Mouse (Mus musculus) liver (tissue): ENCODE data around the gene Car10.

ENCODE experiments used
- DNase-seq: peaks from one replicate; pipeline ENCODE4 v3.0.0-alpha.2; 2020; ENCODE audit warnings: mixed read lengths

The Car10 gene

GRCm38 (mm10) chr11:93594033-93594432 lies 496.2 kb downstream of the Car10 start:
- DNase-seq, result no peak

GRCm38 (mm10) chr11:93598175-93598574 lies 500.3 kb downstream of the Car10 start:
- DNase-seq, result no peak

GRCm38 (mm10) chr11:93599755-93600154 lies 501.9 kb downstream of the Car10 start:
- no peak for DNase-seq

- no peak for DNase-seq
Observed at GRCm38 (mm10) chr11:93603575-93603974, 505.7 kb downstream of the Car10 start.

GRCm38 (mm10) chr11:93607111-93607510 lies 509.3 kb downstream of the Car10 start:
- no peak for DNase-seq

- DNase-seq, result no peak
Observed at GRCm38 (mm10) chr11:93608716-93609115, 510.9 kb downstream of the Car10 start.

- DNase-seq, result no peak
Observed at GRCm38 (mm10) chr11:93612071-93612470, 514.2 kb downstream of the Car10 start.

GRCm38 (mm10) chr11:93614851-93615250 lies 517.0 kb downstream of the Car10 start:
- DNase-seq, result no peak

- no peak for DNase-seq
Observed at GRCm38 (mm10) chr11:93623605-93624004, 525.8 kb downstream of the Car10 start.

GRCm38 (mm10) chr11:93639410-93639809 lies 541.6 kb downstream of the Car10 start:
- no peak for DNase-seq

GRCm38 (mm10) chr11:93640954-93641353 lies 543.1 kb downstream of the Car10 start:
- DNase-seq, result no peak

- no peak for DNase-seq
Observed at GRCm38 (mm10) chr11:93642331-93642730, 544.5 kb downstream of the Car10 start.

- no peak for DNase-seq
Observed at GRCm38 (mm10) chr11:93643006-93643405, 545.2 kb downstream of the Car10 start.

- DNase-seq, result no peak
Observed at GRCm38 (mm10) chr11:93643436-93643835, 545.6 kb downstream of the Car10 start.

- no peak for DNase-seq
Observed at GRCm38 (mm10) chr11:93646216-93646615, 548.4 kb downstream of the Car10 start.
